Mouse (Mus musculus): ENCODE measurements around the gene Hip1.

DNA sequence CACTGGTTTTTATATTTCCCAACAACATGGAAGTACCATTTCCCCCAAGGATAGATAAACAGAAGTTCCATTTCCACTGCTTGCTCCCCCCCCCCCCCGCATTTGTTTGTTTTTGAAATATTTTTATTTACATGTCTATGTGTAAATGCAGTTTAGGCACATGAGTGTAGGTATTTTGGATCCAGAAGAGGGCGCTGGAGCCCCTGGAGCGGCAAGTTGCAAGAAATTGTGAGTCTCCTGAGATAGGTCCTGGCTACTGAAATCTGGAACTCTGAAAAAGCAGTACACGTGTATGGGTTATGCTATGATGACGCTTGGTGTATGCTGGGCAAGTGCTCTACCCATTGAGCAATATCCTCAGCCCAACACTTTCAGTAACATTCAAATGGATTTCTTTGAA, 33.8 kb downstream of the Hip1 start:
- no peak for TF ChIP-seq FLI1 (IDR thresholded peaks at IDR 0.05; ENCODE audit: low read length)
- no peak for TF ChIP-seq GATA1 (IDR thresholded peaks at IDR 0.05; ENCODE audit: borderline replicate concordance, low read length)
